Mouse (Mus musculus) thymus, adult 2 months (tissue): ENCODE measurements around the gene Sertad2.

Experiments
- CTCF ChIP-seq: fragments of 200-500 bp; IDR thresholded peaks from 2 replicates; pipeline ENCODE4 v1.5.1; 2012; ENCODE audit warnings: mild to moderate bottlenecking, control low read depth, low read length, moderate library complexity, borderline replicate concordance; ENCODE audit not compliant: control insufficient read depth, poor library complexity, insufficient read depth; ENCODE audit errors: extremely low read depth
- POLR2A ChIP-seq: fragments of 200-500 bp; IDR thresholded peaks from 2 replicates; pipeline ENCODE4 v1.6.1; 2012; ENCODE audit warnings: mild to moderate bottlenecking, low read length, control low read depth, moderate library complexity; ENCODE audit not compliant: control insufficient read depth, poor library complexity, insufficient read depth; ENCODE audit errors: extremely low read depth

GRCm38 (mm10) chr11:20531992-20532881 lies 10.8 kb upstream of the Sertad2 start:
- TF ChIP-seq POLR2A (no peak), CTCF (no peak)
